Mouse (Mus musculus) urinary bladder, postnatal 4 days (tissue): Measurements from ENCODE around the gene Fcf1.

ENCODE experiments used
- DNase-seq, 2 experiments: peaks; one replicate each; pipeline ENCODE4 v3.0.0; 2021 to 2022; ENCODE audit warnings: low spot score in 2 of 2

Gene Fcf1

DNA sequence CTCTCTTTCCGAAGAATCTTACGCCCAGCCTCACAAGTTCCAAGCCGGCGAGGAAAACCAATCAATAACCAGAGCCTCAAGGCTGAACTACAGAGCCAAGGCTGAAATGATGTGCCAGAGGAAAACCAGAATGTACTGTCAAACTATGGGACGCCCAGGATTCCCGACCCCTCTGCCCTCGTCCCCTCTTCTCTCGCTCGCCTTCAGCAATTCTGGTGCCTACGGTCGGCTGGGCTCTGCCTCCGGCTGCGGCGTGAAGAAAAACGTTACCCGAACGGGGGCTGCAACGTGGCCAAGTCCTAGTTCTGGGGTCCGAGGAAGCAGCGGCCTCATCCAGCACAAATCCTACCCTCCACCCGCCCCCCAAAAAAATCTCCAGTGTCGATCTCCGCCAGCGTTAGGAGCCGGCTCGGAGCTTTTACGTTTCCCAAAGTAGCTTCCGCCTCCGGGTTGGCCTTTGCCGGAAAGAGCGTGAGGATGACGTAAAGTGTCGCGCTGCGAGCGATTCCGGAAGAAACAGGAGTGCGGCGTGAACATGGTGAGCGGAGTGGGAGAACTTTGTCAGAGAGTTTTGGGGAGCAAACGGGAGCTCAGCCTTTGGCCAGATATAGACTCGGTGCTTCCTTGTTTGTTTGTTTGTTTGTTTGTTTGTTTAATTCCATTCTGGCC, at the start of gene Fcf1, which contains the start of gene Arel1:
Gene Fcf1, plus strand, starts transcription at position 470 of the 669 bp plus-strand sequence.
Gene Arel1, minus strand, starts transcription at position 473 of the 669 bp plus-strand sequence.
- peak; percentile 78 to 87 for DNase-seq

DNA sequence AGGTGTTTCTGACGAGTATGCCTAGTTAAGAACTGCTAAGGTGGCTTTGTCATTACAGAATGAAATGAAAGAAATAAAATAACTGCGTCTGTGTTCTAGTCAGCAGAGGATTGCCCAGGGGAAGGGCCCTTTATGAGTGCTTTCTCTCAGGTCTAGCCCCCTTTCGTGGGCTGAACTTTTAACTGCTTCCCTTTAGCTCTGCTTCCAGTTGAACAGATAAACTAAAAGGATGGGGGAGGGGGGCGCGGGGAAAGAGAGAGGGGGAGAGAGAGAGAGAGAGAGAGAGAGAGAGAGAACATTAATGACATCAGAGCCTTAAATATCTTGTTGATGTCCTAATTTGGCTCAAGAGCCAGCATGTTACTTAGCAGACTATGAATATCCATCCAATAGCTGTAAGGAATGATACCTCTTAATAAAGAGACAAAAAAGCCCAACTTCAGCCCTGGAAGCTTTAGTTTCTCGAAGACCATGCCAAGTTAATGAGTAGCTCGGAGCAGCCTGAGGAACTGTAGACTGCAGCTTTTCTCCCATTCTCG, 48.7 kb upstream of the Fcf1 start:
- no peak for DNase-seq

DNA sequence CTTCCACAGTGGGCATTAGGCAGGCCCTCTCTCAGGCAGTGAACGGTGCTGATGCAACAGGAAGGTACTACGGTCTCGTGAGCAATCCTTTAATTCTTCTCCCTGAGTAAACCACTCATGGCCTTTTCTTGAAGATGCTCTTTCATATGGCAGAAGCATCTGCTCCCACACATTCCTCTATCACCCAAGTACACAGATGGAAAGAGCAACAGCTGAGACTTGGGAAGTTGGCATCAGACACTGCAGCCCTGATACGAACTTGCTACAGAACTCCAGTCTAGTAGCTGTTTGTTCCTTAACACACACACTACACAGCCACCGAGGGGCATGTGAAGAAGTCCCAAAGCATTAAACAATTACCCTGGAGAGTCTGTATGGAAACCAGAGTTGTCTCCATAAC, 46.4 kb upstream of the Fcf1 start:
- no peak for DNase-seq

DNA sequence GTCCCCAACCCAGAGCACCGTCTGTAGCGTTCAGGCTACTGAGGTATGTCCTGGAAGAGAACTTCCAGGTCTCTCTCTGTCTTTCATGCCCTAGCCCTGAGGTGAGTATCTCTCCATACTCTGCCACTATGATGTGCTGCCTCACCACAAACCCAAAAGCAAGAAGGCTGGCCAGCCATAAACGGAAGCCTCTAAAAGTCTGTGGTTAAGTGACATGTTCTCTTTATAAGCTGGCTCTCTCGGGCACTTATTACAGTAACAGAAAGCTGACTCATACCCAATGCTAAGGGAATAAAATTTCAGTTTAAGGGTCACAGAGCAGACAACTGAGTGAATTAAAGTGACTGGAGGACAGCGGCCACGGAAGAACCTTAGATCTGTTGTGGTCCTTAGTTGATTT, 44.2 kb upstream of the Fcf1 start:
- DNase-seq = no peak

DNA sequence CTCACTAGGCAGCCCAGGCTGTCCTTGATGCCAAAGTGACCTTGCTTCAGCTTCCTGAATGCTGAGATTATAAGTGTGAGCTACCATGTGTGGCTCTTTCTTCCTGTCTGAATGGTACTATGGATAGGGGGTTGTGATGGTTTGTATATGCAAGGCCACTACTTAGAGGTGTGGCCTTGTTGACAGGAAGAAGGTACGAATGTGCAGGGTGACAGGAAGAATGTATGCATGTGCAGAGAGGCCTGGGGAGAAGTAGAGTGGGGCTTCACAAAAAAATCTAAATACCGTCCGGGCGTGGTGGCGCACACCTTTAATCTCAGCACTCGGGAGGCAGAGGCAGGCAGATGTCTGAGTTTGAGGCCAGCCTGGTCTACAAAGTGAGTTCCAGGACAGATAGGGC, 38.5 kb upstream of the Fcf1 start:
- no peak for DNase-seq

DNA sequence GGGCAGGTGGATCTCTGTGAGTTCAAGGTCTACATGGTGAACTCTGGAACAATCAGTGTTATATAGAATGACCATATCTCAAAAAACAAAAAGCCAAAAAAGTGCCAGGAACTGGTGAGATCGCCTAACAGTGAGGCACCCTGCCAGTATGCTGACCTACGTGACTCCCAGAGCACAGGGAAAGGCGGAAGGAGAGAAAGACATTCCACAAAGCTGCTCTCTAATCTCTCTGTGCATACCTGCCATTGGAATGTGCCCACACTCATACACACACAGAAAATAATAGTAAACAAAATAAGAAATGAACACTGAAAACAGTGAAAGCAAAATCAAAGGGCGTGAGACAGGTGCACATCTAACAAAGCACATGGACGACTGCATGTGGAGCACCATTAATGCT, 35.4 kb upstream of the Fcf1 start:
- no peak for DNase-seq

DNA sequence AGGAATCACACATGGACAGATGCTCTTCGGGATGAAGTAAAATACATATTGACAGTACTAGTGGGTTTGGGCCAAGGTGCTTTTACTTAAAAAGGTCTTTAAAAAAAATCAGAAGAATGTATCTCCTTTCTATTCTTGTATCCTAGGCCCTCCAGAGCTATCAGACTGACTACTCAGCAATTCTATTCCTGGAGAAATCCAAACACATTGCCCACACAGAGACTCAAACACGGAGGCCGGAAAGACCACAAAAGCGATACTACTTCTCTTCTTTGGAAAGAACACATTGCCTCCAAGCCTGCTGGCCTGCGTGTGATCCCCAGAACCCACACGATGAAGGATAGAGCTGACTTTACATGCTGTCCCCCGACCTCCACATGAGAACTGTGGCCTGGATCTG, 31.6 kb upstream of the Fcf1 start:
- DNase-seq = no peak

DNA sequence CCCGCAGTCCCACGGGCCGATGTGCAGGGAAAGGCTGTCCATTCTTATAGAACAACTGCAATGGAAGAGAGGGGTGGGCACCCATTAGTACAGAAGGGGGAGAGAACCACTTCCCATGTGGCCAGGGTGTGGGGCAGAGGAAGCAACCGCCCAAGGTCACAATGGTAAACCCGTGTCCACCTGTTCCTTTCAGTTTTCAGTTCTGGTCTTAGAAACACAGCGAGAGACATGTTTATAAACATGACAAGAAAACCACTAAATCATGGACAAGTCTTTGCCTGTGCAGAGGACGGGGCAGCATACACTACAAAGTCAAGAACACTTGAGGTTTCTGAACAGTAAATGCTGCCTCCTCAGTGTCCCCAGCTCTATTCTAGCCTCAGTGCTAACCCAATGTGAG, 30.4 kb upstream of the Fcf1 start:
- no peak for DNase-seq

DNA sequence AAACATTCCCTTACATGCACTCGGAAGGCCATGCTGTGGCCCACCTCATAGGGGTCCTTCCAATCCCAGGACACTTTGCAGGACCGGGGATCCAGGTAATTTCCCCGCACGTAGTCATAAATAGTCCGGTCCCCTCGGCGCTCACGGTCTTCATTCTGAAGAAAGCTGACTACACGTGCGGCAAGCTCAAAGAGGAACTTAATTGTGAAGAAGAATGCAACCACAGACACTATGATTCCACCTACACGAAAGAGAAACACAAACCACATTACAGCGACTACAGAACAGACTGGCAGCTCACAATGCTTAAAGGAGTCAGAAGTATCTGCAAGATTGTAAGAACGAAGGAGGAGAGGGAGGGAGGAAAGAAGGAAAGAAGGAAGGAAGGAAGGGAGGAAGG, 29.0 kb upstream of the Fcf1 start:
- no peak for DNase-seq

DNA sequence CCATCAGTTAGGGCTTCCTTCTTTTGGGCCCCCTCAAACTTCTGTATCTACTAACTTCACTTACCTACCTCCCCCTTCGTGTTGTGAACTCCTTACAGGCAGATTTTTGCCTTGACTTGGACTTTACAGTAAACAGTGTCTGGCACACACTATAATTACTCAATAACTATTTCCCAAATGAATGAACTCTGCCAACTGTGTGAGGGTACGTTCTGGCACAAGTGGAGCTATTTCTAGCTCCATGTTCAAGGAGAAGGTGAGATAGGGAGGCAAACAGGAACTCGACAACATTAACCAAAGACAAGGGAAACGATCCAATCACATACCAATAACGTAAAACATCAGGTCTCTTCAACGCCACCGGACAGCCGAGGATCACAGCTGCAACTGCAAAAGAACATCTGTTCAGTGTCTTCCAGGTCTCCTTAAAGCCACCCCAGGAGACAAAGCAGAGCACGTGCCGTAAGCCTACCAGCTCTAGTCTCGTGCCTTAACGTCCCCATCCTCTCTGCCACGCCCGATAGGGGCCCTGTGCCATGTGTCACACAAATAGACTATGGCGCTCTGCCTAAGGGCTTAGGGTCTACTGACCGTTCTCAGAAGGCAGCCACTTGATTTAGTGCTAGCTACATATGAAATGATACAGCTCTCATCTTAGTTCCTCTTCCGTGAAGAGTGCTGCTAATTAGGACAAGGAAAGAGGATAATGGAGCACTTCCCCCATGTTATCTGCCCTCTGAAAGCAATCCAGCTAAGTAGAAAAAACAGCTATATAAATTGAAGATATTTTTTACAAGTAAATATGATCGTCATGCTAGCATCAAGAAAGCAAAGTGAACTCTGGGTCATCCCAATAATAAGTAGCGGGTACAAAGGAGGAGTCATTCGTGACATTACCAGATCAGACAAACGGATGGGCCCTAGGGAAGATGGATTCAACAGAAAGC, 27.4 kb upstream of the Fcf1 start:
- DNase-seq = no peak

DNA sequence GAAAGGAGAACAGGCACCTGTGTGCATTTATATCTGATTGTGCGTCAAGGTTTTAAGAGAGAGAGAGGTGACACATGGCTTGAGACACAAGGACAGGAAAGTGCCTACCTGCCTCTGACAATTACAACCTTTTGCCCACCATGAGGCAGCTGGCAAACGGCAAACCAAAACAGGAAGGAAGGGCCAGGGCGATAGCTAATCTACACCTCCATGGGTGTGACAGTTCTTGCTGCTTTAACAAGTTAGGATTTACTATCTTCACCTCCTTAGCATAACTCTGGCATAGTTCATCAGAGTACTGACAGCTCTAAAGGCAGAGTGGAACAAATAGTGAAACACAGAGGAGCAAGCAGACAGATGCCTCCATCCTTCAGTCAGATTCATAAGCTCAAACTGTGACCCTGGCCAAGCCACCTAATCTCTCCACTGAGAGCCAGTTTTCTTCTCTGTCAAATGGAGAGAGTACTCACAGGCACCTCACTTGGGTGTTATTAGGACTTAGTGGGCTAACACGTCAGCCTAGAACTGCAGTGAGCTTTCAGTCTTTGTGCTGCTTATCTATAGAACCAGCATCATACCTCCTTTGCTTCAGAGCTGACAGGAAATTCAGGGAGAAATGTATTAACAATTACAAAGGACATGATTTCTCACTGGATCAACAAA, 26.4 kb upstream of the Fcf1 start:
- DNase-seq = no peak

DNA sequence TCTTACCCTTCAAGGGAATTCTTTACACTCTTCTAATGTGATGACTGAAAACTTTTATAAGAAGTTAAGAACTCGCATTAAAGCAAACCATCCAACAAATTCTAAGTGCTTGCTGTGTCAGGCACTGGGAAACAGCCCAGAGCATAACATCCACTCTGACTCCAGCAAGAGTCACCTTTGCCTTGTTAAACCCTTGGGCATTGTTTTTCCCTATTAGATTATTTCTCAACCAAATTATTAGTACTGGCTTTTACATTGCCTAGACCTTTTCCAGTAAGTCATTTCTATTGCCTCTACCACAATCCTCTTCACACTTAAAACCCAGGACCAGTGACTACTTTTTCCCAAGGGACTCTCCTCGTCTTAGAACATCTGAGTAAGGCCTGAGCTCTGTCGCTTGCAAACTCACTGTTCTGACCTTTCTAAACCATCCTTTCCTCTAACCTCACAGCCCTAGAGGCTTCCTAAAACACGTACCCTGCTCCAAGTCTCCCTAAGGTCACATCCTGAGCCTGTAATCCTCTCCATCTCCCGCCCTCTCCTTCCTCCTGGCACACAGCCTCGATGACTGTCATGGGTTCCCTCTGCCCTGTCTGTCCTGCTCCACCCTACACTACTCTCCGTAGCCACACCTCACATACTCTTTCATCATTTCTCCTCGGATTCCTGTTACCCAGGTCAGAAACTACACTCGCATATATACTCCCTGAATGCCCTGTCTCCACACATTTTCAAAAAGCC, 25.7 kb upstream of the Fcf1 start:
- DNase-seq = no peak

DNA sequence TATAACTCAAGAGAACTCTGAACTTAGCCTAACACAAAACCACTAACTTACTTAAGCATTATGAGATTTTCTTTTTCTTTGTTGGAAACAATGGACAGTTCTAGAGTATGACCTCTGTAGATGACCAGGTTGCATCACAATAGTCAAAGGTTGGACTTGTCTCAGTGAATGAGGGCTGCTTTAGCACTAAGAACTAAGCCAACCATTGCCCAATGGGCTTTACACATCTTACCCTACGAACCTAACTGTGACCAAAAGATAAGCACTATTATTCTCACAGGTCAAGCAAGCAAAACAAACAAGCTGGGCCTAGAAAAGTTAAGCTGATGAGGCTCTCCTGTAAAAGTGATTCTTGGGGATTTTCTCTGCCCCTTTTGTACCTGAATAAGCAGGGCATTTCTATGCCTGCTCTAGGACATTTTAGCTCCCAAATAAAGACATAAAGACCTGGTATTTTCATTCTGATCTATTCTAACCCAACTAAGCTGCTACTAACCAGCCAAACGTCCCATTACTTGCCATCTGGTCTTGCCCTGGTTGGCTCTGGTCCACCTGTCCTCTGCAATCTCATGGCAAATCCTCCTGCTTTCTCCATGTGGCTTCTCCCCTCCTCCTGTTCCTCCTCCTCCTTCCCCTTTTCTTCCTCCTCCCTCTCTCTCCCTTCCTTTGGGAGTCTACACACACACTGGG, 22.7 kb upstream of the Fcf1 start:
- no peak for DNase-seq

DNA sequence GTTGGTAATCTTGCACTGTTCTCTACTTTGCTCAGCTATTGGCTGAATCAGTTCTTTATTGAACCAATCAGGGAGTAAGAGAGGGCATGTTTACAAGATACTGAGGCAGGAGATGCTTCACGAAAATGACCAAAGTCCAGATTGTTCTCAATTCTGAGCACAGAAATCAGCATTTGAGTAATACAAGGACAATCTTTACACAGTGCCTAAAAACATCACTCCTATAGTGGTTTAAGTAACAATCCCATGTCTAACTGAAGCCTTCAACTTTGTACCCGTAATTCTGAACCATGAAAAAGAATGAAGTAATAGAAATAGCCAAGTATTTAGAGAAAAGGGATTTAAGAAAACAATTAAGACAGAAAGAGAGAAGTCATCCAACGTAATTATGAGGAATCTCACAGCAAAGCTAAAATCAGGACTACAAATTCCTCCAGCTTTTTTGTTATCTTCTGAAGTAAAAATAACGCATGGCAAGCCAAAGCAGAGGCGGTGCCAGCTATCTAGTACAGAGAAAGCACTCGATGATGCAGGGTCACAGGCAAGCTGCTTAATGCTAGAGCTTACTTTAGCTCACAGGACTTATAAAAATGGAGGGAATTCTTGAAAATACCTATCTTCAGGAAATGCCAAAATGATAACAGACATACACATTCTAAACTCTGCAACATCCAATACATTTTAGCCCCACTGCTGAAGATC, 22.0 kb upstream of the Fcf1 start:
- no peak for DNase-seq

DNA sequence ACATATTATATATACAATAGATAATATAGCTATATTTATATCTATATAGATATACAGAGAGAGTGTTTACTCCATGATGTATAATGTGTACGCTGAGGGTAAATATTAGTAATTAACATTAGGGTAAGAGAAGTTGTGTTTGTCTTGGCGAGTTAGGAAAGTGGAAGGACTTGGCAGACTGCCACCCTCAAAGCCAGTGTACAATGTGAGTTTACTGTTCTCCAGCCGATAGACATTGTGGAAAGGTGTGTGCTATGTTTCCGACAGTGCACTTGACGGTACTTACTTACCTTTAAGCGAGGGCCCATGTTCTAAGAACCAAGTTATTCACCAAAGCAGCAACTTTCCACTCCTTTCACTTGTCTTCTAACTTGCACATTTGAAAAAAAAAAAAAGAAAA, 19.9 kb upstream of the Fcf1 start:
- DNase-seq = no peak

DNA sequence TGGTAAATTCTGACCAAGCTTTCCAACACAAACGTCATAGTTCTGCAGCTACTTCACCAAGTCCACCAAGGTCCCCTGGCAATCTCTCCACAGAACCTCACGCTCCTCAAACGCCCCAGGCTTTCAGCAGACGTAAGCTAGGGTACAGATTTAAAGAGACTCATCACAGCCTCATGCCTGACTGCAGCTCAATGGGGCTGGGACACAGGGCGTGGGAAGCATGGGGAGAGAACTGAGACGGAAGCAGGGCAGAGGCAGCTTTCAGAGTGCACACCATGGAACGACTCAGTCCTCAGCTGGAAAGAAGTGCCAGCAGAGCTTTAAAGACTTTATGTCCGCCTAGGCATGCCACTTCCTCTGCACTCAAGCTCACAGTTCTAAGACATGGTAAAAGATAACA, 19.2 kb upstream of the Fcf1 start:
- DNase-seq = no peak

DNA sequence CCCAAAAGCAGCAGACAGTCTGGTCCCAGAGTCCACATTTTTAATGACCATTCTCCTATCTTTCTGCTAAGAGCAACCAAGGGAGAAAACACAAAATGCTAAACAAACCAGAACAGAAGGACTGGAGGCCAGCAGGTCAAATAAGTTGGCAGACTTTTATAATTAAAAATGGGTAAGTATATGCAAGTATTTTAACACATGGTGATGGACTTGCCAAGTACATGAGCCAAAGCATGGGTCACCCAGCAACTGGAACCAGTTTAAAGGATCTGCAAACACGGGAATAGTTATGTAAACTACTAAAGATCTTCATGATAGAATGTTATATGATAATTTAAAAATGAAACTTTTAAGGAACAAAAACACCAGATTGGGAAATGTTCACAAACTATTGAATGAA, 18.3 kb upstream of the Fcf1 start:
- DNase-seq = no peak

DNA sequence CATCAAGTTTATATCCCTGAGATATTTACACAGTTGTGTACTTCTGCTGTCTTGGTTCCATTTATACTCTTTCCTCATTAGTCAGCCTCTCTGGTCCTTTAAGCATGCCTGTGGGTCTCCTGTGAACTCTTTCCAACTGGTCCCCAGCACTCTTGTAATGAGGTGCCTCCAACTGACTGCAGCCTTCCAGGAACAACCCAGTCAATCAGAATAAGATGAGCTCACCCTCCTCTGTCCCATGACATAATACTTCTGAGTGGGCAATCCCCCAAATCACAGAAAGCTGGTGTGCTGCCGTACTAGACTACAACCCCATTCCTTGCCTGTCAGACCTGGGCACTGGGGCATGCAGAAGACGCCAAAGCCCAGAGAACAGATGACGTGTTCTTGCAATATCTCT, 14.4 kb upstream of the Fcf1 start:
- no peak for DNase-seq

DNA sequence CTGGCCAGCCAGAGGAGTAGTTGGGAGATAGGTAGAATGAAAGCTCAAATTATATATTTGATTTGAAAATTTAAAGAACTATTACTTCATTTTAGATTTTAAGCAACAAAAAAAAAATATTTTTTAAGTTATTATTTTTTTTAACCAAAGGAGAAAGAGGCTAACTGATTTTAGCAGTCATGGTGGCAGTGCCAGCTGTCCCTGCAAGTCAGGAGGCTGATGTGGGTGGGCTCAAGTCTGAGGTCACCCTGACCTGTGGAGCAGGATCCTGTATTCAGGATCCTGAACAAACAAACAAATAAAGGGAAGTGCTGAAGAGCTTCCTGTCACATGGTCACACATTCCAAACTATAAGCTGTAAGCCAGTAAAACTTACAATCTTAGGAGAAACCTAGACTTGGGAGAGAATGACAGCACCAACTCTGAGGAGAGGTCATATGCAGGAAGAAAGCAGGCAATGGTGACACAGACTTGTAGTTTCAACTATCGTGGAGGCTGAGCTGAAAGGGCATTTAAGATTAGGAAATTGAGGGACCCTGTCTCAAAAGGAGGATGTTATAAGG, 11.8 kb upstream of the Fcf1 start:
- DNase-seq = no peak

DNA sequence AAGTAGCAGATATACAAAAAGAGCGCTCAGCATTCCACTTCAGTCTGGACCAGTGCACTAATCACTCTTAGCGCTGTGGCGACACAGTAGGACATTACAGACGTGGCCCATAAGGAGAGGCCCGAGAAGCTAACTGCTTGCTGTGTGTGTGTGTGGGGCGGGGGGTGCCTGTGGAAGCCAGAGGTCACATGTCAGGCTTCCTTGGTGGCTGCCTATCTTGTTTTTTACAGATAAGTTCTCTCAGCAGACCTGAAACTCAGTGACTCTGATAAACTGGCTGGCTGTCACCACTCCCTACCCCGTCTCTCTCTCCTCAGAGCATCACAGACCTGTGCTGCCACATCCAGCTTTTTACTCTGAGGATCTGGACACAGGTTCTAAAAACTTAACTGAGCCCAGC, 8.1 kb upstream of the Fcf1 start:
- DNase-seq = no peak
